Mouse (Mus musculus) large intestine, adult 2 months (tissue): Measurements from ENCODE around the gene Cdcp2. TPM values are rescaled to one million over a fixed set of nuclear protein-coding genes. Genes with fewer than 3 reads are reported as not detected.

Source experiments
- DNase-seq: peaks from one replicate; pipeline ENCODE4 v3.0.0-alpha.2; 2012; ENCODE audit warnings: low read depth, low spot score
- WGBS: fragments of 180-500 bp; shearing (Covaris S2); methylation state at CpG from one replicate; pipeline ENCODE4 v1.1.7; 2018; 5-methylcytosine and 5-hydroxymethylcytosine counted together
- polyA plus RNA-seq: library from polyadenylated mRNA; depleted of rRNA; stranded (reverse); fragments of >200 nt; gene quantifications from 2 replicates; pipeline ENCODE4 v1.2.3, GENCODE M21; 2012

The Cdcp2 gene
- polyA plus RNA-seq, 1 experiment: not detected

DNA sequence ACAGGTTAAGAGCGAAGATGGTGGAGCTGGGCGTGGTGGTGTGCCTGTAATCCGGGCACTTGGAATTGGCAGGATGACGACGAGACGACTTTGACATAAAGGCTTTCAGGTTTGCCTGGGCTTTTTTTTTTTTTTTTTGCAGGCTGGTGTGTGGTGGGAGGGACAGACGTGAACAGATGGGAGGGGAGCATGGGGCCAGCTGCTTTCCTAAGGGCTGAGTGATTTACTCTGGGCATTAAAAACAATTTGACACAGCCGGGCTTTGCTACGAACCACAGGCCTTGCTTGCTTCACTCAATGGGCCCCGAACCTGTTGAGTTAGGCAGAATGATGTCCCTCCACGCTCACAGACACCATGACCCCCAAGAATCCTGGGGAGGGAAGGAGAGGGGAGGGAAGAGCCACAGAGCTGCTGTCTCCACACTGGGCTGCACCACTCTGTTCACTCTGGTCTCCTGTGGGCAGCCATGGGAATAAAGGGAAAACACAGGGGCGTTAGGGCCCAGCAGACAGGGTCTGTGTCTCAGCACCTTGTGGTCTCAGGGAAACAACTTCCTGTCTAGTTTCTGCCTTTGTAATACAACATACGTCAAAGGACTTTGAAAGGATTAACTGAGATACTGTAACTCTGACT, 30.3 kb downstream of the Cdcp2 start:
- WGBS: 71% methylated on average over 13 of the region's 13 CpGs
- DNase-seq: no peak

DNA sequence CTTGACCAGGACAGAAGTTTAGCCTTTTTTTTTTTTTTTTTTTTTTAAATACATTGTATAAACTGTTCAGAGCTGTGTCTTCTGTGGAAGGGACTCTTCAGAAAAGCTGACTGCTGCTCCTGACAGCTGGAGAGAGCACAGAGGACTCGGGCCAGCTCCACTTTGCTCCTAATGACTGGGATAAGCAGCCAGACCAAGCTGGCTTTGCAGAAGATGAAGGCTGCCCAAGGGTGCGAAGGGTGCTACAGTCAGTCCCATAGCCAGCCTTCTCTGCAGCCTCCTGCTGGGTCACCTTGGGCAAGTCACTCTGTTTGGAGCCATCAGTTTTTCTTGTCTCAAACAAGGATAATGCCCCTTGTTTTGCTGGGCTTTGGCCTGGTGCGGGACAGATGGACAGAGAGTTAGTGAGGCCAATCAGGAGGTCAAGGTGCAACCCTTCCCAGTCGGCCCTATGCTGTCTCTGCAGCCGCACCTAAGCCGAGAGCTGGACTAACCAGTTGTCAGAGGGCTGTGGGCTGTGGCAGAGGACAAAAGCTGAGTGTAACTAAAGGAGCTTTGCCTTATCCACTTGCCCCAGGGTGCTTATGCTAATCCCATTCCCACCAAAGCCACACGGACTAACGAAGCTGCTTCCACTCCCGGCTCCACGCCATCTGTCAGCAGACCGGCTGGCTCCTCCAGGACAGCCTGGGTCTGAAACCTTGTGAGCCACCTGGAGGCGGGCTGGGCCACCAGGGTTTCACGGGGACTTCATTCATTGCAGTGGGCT, 31.4 kb downstream of the Cdcp2 start:
- DNase-seq: no peak
- WGBS: 45% methylated on average over 13 of the region's 13 CpGs

DNA sequence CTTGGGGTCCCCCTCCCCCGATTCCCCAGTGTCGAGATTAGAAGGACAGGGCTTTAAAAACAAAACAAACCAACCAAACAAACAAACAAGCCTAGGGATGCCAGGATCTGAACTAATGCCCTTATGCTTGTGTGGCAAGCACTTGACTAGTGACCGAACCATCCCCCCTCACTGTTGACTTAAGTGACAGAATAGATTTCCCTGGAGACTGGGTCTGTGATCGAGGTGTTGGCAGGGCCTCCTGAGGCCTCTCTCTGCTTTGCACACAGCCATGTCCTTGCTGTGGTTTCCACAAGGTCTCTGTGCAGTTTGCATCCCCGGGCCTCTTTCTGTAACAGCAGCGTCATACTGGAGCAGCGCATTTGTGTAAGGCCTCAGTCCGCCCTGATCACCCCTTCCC, 32.7 kb downstream of the Cdcp2 start:
- no peak for DNase-seq
- WGBS: 87% methylated on average over 8 of the region's 8 CpGs

DNA sequence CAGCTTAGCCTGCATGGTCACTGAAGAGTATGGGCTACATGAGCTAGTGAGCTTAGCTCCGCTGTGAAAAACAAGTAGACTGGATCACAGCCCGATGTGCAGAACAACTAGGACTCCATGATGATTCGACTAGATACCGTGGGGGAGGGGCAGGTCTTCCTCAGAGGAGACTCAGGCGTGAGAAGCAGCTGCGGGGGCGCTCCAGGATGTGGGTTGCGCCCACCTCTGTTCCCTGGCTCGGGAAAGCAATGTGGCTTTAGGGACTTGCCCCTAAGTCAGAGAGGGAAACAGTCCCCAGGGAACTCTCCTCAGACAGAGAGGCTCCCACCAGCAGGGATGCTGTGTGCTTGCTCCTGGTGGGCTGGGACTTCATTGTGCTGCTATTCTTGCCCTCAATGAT, 33.8 kb downstream of the Cdcp2 start:
- no peak for DNase-seq
- 45% methylated on average over 9 of the region's 9 CpGs for WGBS

DNA sequence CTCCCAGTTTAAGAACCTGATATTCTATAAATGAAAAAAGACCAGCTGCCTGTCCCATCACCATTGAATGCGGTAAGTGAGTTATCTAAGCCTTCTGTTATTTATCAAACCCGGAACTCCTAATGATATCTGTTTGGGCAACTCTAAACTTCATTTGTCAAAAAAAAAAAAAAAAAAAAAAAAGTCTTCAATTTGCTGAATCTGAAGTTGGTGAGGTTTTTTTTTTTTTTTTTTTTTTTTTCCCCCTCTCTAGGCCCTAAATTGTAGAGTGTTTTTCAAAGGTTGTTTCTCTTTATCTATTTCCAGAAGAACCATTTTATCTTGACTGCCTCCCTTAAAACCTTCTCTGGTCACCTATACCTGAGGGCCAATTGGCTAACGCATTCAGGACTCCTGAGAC, 38.2 kb downstream of the Cdcp2 start:
- no peak for DNase-seq
- 92% methylated on average over 3 of the region's 3 CpGs for WGBS

DNA sequence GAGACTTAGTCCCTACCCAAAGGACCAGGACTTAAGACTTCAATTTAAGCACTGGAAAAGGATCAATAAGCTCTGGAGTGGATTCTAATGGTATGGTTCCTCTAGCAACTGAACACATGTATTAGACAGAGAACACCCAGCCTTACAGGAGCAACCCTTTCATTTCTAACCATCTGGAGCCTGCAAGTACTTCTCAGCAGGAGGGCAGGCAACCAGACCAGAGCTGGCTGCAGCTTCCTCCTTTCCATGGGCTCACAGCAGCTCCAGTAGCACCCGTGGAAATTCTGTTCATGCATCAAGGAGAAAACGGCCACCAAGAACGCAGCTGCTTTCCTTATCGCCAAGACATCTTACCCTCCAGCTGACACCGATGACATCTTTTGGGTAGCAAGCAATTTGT, 39.0 kb downstream of the Cdcp2 start:
- no peak for DNase-seq
- WGBS: 75% methylated on average over 5 of the region's 5 CpGs

DNA sequence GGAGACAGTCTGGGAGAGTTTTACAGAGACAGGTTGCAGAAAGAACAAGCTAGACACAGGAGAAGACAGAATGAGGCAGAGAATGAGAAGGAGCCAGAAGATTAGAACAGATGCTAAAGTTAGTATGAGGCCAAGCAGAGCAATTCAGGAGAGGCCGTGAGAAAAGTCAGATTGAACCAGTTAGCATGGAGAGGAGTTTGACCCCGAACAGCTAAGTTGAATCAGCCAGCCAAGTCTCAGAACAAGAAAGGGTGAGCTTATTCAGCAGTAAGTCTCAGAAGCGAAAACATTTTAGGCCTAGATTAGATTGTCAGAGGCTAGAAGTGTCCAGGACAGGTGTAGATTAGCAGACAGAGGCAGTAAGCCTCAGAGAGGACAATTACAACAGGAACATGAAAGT, 39.8 kb downstream of the Cdcp2 start:
- 70% methylated on average over 3 of the region's 3 CpGs for WGBS

DNA sequence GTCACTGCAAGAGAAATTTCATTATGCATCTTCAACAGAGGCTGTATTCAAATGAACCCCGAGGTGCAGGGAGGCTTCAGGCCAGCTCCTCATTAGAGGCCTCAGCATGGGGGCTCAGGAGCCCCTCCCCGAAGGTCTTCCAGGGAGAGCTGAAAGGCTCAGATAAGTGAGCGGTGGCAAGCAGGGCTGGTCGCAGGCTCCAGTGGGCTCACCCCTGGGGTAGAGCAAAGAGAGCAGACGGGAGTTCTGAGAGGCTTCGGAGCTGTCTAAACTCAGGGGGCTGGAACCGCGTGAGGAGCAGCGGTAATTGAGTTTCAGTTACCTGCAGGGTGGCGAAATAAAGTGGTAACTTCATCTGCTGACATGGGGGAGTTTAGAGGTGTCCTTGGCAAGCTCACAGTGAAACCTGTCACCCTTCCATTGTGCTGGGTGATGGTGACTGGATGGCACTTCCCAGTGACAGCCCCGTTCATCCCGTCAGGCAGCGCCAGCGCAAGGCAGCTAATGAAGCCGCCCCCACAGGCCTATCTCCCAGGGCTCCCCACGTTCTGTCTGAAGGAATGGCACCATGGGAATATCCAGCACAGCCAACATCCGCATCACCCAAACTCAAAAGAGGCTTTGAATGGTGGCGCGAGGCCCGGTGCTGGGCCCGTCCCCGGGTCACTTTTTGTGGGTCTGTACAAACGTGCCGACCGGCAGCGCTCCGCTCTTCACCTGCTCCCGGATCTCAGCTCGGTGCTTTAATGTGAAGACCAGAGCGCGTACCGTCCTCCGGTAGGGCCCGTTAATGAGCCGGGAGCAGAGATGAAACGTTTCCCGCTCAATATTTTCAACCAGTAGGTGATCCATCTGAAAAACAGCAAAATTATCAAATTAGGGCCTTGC, 42.5 kb downstream of the Cdcp2 start:
- no peak for DNase-seq

More for the DNA sequence above, 39.8 kb downstream of the Cdcp2 start:
- no peak for DNase-seq

DNA sequence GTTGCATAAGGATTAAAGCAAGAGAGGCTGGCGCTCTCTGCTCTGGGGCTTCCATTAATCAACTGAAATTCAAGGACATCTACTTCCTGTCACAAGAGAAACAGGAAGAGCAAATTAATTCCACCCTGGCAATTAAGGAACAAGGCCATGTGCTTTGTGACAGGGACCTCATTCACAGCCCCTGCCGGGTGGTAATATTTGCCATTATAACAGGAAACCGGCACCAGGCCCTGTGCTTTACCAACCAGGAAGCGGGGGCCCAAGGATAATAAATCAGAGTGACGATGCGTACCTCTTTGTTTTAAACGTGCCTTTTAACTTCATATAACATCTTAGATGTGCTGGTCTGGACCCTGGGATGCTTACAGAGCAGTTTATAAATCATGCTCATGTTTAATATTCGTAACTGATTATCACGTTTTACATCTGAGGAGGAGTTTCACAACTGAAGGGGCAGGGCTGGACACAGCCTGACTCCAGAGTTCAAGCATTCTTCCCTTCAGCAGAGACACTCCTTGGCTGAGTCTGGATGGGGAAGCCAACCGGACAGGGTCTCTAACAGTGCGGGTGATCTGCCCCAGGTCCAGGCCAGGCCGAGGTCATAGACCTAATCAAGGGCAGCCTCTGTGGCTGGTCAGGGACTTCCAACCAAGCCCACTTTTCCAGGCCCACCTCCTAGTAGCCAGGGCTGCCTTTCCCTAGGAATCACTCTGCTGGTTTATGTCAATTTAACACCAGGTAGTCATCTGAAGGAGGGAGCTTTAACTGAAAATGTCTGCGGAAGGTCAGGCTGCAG, 43.3 kb downstream of the Cdcp2 start:
- DNase-seq: no peak
- 71% methylated on average over 13 of the region's 13 CpGs for WGBS

More for the DNA sequence above, 42.5 kb downstream of the Cdcp2 start:
- 90% methylated on average over 37 of the region's 37 CpGs for WGBS

DNA sequence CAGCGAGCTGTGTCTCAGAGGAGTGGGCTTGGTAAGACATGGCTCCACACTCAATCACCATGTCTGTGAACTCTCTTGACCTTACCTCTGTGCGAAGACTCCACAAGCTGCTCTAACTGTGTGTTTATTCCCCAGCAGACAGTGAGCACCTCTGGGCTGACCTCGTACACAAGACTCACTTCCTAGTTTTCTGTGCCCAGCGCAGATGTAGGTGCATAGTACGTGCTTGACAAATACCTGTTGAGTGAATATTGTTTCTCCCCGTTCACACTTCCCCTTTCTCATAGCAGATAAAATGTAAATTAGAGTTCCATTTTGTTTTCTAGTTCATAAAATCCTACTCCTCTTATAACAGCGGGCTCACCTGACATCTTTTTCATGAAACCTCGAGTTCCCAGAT, 46.8 kb downstream of the Cdcp2 start:
- WGBS: 91% methylated on average over 8 of the region's 8 CpGs
- no peak for DNase-seq

DNA sequence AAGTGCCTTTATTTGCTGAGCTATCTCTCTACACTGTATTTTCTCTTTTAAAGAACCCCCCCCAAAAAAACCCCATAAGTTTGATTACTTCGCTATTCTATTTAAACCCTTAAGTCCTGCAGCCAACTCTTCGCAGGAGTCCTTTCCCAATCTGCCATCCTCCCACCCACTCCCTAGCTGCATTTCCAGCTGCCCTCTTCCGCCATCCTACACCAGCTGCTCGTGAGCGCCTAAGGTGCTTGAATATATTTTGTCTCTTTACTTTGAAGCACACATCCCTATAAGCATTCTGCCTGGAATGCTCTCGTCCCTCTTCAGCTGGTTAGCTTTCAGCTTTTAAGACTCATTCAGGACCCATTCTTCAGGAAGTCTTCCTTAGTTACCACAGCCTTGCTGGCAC, 54.3 kb downstream of the Cdcp2 start:
- 91% methylated on average over 6 of the region's 6 CpGs for WGBS
- no peak for DNase-seq

DNA sequence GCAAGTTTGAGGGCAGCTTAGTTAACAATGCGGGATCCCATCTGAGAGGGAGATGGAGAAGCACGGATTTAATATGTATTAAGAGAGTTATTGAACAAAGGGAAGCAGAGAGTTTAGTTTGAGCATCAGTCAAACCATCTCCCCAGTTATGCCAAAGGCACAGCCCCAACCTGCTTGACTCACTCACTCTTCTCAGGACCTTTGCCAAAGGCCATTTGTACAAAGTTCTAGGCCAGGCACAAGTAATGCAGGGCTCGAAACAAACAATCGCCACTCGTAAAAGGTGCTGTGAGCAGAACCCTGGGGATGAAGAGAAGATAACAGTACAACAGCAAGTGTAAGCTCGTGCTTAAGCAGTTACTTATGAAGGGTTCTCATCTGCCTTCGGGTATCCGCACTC, 55.9 kb downstream of the Cdcp2 start:
- WGBS: 71% methylated on average over 8 of the region's 8 CpGs
- no peak for DNase-seq

DNA sequence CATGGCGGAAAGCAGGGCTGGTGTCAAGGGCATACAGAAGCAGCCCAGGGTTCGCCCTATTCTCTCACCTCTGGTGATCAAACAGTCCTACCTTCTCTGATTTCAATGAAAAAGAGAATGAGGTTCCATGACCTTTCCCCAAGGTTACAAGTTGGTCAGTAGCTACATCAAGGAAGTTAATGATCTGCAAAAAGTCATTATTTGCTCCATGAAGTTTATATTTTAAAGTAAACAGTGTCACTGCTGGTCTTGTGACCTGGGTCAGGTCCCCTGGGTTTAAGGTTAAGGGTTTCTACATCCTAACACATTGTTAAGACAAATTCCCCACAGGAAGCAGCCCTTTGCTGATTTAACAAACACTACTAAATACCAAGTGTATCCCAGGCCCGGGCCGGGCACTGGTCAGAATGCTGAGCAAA, 60.3 kb downstream of the Cdcp2 start:
- DNase-seq: no peak
- WGBS: 77% methylated on average over 4 of the region's 4 CpGs

DNA sequence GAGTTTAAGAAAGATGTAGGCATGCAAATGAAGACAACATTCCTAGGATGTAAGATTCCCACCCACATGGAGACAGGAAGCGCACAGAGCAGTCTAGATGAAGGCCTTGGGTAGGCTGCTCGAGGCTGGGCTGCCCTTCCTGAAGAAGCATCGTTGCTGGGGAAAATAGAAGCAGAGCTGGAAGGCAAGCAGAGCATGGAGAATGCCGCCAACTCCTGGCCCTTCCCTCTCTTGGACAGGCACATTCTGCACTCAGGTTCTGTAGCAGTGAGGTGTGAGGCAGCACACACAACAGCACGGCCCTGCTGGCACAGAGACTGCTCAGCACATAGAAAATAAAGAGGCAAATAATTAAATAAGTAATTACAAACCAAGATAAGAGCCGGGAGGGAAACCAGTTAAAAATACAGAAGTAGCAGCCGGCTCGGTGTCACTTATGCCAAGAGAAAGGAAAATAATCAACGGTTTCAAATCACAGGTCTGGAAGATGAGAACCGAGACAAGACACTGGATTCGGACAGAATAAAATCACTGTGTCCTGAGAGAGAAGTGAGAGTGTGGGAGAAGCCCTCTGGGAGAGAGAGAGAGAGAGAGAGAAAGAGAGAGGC, 62.6 kb downstream of the Cdcp2 start:
- DNase-seq: no peak
- WGBS: 88% methylated on average over 11 of the region's 11 CpGs

DNA sequence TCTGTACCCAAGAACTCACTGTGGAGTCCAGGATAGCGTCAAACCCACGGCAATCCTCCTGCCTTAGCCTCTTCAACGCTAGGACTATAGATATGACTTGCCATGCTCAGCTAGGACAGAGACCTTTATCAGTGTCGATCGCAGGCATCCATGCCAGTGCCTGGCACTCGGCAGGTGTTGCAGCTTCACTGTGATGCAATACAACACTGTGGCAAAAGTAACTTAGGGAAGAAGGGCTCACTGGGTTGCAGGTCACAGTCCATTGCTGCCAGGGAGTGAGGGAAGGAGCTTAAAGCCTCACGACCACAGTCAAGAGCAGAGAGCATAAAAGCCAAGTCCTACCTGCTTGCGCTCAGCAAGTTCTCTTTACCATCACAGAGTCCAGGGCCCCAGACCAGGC, 63.5 kb downstream of the Cdcp2 start:
- 84% methylated on average over 8 of the region's 8 CpGs for WGBS
- no peak for DNase-seq
